Mouse (Mus musculus) thymus, postnatal 4 days (tissue): Measurements from ENCODE around the gene Ercc8.

Experiments
- DNase-seq: peaks from one replicate; pipeline ENCODE4 v3.0.0; 2021

Gene Ercc8

DNA sequence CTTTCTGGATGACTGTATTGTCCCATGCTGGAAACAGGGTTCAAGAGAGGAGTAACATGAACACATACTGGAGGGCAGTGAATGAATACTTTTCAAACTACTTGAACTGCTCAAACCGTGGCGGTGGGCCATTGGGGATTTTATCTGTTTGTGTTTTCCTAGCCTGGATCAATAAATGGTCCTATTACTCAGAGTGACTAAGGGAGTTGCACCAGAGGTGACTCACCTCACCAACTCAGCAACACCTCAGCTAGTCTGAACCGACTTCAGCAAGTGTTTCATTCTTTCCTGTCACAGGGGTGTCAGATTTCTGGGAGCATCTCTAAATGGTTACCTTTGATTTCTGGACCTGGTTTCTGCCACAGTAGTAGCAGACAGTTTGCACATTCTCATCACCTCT lies 70.7 kb downstream of the Ercc8 start:
- no peak for DNase-seq

GRCm38 (mm10) chr13:108229634-108230330 lies 71.3 kb downstream of the Ercc8 start:
- DNase-seq, result no peak

DNA sequence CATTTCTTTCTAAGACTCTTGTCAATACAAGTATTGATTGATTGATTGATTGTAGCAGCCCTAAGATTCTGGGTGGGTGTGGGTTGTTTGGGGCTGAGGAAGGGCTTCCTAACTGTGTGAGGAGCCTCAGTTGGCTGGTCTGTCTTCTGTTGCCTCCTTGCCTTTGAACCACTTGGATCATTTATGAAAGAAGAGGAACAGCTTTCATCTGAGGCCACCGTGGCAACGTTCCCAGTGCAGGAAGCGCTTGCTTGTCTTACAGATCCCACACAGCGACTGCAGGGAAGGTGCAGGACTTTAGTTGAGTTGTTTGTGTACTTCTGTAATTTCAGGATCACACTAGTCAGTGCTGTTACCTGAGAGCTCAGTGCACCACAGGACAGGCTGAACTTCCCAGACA lies 81.5 kb downstream of the Ercc8 start:
- DNase-seq, result no peak

DNA sequence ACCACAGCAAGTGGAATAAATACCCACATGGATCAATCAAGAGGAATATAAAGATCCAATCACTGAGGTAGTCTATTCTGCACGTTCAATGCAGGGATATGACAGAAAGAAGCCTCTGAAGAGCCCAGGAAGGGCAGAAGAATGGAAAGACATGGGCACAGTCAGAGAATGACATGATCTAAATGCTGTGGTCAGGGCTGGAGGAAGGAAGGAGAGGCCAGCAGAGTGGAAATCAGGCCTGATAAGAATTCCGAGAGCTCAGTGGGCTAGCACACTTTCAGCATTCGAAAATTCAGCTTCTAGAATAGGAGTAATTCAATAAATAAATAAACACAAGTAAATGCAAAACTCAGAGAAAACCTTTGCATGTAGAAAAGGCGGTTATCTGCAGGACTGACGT lies 83.2 kb downstream of the Ercc8 start:
- DNase-seq, result no peak
